Mouse (Mus musculus): ENCODE measurements around the gene Sptbn4. TPM values are rescaled to one million over a fixed set of nuclear protein-coding genes. Genes with fewer than 3 reads are reported as not detected.

The Sptbn4 gene
- total RNA-seq, 1 experiment from 2014 or later = 0.74 TPM

DNA sequence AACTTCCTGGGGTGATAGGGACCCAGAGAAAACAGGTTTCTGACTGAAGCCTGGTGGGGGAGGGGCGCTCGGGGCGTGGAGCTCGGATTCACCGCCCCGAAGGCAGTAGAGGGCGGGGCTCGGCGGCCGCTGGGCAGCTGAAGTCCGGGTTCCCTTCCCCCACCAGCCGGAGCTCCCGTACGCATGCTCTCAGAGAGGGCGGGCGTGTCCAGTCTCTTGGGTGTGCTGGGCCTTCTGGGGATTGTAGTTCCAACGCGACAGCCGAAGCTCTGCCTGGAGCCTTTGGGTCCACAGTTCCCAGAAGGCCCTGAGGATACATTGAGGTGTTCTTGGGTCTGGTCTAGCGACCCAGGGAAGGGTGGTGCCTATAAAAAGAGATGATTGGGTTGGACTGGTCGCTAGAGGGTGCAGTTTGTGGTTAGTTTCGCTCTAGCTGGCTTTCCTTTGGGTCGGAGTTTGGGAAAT lies 27.0 kb upstream of the Sptbn4 start:
- peak; percentile 99 for DNase-seq

DNA sequence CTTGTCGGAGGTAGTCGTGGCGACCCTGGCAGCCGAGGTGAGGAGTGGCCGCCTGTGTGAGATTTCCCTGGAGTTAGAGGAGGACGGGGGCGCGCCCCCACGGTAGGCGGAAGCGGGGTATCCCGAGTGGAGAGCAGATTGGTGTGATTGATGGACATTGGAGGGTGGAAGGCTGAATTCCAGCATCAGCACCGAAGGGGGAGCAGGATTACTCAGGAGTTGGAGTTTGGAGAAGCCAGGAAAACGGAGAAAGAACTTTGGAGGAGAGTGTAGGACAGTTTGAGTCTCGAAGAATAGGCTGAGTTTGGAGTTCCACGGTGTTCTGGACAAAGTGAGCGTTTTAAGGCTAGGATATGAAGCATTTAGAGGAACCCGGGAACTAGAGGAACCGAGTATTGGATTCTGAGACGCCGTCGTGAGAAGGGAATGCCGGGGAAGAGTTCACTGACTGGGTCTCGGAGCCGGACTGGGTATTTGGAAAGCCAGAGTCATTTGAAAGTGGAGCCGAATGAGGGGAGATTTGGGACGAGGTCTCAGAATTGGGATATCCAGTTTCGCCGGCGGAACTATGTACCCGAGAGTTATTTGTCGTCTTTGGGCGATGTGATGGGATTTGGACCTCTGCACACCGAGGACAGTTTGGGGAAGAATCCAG lies 26.5 kb upstream of the Sptbn4 start:
- DNase-seq = no peak

DNA sequence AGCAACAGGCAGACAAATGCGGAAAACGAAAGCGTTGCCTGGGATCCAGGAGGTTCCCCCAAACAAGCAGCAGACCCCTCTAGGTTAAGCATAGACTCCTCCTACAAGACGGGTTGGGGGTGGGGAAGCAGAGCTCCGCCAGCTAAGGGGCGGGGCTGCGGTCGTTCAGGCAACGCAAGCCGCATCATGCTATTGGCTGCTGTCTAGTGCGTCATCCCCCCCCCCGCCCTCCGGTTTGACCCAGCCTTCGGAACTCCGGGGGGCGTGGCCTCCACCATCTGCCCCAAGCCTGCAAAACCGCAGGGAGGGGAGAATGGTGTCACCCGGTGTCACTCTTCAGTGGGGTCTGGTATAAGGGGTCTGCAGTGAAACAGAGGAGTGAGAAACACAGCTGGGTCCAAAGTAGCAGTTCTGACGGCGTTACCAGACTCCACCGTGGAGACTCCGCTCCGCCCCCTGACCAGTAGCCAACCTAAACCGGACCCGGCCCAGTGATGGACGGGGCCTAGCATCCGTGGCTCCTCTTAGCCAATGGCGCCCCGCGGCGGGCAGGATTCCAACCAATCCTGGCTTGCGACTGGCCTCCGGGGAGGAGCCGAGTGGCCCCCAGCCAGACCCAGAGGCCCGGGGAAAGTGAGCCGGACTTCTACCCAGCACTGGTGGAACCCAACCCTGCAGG lies 25.8 kb upstream of the Sptbn4 start, which contains the start of gene Sertad3:
Gene Sertad3 (plus strand): TSS at position 613 of the 679 bp plus-strand sequence.
- peak; percentile 100 for DNase-seq

DNA sequence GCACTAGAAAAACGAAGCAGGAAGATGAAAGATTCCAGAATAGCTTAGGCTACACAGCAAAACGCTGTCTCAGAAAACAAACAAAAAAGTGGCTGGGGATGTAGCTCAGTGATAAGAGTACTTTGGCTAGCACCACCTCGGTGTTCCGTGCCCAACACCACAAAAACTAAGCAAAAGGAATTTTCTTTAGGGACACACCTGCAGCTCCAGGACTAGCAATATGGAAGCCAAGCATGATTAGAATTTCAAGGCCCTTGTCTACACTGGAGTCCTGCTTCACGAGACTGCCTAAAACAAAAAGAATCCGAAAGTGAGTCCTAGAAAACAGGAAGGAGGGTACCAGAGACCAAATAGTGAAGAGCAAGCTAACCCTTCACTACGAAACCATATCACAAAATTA lies 25.1 kb upstream of the Sptbn4 start:
- DNase-seq = no peak

DNA sequence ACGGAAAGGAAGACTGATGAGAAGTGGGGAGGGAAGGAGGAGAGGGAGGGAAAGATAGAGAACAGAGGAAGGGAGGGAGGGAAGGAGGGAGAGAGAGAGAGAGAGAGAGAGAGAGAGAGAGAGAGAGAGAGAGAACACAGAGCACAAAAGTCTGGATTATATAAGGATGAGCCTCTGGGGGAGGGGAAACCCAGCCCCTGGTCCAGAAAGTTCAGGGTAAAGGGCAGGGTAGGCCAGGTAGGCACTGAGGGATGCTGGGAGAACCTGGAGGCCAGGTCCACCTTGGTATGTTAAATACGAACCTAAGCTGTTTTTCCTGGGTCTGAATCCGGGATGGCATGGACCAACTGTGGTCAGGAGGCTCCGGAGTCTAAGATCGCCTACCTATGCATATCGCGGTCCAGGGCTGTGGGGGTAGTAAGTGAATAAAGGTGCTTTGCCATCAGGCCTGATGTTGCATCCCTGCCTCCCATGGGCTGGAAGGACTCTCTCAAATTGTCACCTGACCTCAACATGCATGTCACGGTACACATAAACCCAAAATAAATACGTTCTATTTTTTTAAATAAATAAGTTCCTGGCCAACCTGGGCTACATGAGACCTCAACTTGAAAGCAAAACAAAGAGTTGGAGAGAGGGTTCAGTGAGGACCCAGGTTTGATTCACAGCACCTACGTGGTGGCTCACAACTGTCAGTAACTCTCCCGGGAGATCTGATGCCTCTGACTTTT lies 24.1 kb upstream of the Sptbn4 start:
- DNase-seq = no peak

DNA sequence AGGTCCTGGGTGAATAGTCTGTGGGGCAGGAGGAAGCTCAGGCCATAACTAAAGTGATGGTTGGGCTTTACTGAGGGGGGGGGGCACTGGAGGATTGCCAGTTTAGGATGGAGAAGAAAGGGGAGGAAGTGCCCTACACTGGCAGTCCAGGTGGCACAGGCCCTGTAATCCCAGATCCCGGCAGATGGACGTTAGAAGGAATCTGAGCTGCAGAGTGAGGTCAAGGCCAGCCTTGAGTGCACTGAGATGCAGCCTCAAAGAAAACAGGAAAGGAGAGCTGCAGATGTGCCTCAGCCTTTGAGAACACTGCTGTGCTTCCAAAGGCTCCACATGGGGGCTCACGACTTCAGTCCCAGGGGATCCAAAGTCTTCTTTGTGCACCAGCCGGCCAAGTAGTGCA lies 20.2 kb upstream of the Sptbn4 start:
- peak; percentile 29 for DNase-seq

DNA sequence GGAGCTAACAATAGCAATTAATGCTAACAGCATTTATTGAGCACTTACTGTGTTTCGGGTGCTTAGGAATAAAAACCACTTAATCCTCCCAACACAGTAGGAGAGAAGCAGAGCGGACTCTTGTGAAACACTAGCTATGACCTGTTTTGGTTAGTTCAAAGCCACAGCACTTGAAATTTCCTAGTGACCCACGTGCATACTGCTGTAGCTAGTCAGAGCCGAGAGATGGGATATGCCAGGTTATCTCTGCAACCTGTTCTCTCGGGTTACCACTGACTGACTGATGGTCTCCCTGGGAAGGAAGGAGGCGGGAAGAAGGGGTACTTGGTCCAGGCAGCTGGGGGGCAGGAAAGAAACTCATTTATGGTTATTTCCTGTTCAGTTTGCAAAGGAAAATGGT lies 13.0 kb upstream of the Sptbn4 start:
- DNase-seq = no peak

DNA sequence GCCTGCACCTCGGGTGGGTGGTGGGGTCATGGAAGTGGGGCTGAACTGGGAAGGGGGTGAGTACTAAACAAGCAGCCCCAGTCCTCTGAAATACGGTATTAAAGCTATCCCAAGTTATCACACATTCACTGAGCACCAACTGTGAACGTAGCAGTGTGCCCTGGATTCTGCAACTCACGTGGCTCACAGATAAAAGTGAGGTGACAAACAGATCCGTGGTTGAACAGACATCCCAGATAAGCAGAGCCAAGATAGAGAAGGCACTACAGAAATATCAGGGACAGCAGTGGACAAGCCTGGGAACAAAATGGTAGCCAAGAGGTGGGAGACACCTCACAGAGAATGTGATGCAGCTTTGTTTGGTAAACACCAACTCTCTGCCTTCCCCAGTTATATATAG lies 12.2 kb upstream of the Sptbn4 start:
- DNase-seq = no peak

DNA sequence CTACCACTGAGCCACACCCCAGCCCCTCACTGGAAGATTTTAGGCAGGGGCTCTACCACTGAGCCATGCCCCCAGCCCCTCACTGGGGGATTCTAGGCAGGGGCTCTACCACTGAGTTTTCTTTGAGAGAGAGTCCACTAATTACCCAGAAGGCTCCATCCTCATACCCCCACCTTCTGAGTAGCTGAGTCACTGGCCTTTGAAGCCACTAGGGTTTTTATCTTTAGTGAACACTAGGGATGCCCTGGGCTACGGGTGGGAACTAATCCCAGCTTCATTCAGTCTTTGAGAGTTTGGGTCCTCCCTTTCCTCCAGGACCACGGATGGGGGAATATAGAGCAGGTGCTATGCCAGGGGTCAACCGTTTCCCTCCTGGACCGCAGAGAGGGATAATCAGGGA lies 11.1 kb upstream of the Sptbn4 start:
- DNase-seq = no peak

DNA sequence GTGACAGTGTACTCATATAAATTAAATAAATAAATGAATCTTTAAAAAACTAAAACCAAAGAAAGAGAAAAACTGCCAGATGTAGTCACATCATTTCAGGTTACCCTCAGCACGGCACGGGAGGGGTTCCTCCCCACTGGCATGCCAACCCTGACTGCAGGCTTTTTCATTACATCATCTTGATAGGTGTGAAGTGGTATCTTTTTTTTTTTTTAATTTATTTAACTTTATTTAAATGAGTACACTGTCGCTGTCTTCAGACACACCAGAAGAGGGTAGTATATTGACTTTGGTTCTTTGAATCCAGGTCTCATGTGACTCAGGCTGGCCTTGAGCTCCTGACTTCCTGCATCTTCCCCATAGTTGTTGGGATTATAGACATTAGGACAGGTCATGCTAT lies 7.8 kb upstream of the Sptbn4 start:
- no peak for DNase-seq

DNA sequence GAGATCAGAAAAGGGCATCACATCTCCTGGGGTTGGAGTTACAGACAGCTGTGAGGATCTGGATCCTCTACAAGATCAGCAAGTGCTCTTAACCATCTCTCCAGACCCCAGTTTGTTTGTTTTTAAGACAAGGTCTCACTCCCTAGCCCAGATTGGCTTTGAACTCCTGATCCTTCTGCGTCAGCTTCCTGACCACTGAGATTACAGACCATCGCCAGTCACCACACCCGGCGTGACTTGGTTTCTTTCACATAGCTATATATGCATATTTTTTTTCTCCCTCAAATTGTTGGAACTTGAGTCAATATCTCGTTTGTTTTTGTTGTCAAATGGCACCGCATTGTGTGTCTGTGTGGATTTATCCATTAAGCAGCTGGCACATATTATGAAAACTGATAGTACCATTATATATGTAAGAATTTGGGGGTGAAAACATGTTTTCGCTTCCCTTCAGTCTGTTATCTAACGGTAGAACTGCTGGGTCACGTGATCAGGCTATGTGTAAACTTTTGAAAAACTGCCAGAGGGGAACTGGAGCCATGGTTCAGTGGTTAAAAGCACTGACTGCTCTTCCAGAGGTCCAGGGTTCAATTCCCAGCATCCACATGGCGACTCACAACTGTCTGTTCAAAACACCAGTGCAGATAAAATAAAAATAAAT lies 7.1 kb upstream of the Sptbn4 start:
- DNase-seq = no peak

DNA sequence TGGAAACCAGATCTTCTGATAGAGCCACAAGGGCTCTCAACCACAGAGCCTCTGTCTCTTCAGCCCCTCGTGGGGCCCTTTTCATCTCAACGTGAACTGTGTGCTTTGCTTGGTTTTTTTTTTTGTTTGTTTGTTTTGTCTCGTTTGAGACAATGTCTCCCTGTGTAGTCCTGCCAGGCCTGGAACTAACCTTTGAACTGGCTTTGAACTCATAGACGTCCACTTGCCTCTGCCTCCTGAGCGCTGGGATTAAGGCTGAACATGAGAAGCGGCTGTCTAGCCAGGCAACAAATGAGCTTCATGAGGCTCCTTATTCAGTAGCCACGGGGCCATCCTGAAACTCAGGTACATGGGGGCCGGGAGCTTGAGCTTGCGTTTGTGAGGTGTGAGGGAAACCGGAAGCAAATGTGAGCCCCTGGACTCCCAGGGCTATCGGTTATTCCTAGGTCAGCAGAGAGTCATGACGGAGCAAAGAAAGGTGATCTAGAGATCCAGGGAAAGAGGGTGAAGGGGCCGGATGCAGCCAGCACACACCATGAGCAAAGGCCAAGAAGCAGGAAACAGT lies 4.8 kb upstream of the Sptbn4 start:
- no peak for DNase-seq

DNA sequence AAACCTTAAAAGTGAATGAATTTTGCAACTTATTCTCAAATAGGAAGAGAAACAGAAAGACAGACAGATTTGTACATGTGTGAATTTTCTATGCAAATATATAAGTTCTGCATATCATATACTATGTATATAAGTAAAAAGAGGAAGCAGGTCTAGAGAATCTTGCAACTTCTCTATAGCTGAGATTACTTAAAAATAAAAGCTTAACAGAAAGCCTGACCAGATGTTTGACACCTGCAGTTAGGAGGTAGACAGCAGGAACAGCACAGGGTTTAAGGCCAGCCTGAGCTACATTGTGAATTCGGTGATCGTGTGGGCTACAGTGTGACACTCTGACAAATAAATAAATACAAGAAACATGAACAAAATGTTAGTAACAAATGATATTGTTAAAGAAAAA lies 3.9 kb upstream of the Sptbn4 start:
- DNase-seq = no peak

DNA sequence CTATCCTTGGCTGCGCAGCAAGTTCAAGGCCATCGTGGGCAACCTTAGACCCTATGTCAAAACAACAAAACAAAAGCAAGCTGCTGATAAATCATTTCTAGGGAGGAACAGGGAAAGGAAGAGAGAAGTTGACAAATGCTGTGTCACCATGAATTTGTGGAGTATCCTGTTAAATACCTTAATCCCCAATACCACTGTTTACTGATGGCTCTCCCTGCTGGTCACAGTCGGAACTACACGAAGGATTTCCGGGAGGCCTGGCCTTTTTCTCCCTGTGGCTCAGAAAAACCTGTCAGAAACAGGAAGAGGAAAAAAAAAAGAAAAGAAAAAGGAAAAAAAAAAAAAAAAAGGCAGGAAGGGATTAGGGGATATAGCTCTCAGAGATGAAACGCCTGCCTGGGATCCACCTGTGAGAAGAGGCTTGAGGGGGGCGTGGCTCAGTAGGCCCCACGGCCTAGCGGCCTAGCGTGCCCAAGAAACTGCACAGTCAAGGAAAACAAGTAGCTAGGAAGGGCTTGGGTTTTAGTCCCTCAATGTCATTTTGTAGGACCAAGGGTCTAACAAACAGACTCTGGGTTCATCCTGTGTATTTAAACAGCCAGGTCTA lies 1.9 kb upstream of the Sptbn4 start:
- peak; percentile 86 for DNase-seq

DNA sequence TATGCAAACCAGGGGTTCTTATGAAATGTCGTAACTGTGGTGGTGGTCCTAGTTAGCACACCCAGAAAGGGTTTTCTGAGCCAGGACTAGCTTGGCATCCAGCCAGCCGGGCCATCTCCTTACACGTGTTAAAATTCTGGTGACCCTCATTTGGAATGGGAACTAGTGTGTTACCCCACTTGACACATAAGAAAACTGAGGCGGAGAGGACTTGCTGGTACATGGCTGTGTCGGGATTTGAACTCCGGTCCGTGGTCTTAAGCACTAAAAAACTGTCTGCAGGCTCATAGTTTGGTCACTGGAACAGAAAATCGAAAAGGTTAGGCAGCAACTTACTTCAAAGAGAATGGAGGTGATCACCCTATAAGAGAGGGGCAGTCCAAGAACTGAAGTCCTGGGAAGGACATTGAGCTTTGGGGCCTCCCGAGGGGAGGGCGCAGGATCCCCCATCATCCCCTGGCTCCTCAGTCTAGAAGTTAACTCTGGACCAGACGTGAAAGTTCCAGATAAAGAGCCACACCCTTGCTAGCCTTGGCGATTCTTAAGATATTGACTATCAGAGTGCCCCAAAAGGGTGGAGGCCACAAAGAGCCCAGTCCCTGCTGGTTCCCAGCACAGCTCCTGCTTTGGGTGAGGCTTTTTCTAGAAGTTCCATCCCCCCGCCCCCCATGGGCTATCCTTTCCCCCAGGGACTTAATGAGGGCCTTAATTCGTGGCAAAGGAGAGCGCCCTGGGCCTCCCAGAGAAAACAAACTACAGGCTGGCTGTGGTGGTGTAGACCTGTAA lies 1.1 kb upstream of the Sptbn4 start:
- no peak for DNase-seq

DNA sequence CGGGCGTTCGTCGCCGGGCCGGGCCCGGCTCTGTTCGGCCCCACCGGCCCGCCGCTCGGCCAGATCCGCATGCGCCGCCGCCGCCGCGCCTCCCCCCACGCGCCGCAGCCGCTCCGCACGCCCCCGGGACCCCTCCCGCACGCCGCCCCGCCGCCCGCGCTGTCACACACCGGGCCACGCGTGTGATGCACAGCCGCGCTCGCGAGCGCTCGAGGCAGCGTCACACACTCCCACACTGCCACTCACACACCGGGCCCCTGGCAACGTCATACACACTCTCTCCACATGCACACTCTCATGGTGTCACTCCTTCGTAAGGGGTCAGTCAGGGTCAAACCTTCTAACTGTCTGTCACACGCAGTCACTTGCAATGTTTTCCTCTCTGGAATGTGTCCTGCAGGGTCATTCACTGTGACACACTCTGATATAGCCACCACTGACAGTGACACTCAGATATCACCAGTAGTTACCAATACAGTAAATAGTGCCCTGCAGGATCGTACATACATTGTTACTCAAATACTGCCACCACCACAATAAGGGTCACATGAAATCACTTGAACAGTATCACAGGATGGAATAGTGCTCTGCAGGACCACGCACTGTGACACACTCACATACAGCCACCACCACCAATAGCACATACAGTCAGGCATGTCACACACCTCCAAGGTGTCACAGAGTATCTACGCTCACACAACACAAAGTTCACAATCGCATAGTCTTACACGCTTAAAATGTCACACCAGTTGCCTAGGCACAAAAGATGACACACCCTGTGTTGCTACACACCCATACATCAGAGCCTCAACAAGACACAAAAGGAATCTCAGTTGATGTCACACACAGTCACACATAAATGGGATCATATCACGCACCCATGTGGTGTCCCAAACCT lies 716 bp downstream of the Sptbn4 start:
- peak; percentile 54 for DNase-seq

DNA sequence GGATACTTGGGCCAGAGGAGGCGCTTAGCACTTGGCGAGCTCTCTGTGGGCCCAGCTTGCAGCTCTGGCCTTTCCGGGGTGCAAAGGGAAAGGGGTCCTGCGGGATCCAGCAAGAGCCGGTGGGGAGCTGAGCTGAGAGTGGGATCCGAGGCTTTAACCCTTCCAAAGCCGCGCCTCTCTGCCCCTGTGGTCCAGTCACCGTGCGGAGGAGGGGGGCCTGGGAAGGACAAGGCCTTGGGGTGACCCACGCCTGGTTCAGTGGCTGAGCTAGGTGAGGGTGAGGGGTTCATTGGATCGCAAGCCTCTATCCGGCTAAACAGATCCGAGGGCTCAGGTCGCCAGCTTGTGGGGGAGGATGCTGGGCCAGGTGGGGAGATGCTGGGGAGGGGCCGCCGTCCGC lies 1.4 kb downstream of the Sptbn4 start:
- DNase-seq = no peak

DNA sequence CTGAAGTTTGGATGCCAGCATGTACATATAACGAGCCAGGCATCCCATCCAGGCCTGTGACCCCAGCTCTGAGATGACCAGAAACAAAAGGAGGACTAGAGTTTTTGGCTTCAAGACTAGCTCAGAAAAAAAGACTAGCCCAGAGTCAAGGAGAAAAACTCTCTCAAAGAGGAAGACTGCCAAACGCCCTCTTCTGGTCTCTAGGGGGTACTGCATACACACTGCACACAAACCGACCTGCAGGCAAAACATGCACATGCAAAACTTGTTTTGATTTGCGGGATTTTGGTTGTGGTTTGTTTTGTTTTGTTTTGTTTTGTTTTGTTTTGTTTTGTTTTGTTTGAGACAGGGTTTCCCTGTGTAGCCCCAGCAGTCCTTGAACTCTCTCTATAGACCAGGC lies 7.5 kb downstream of the Sptbn4 start:
- DNase-seq = no peak

DNA sequence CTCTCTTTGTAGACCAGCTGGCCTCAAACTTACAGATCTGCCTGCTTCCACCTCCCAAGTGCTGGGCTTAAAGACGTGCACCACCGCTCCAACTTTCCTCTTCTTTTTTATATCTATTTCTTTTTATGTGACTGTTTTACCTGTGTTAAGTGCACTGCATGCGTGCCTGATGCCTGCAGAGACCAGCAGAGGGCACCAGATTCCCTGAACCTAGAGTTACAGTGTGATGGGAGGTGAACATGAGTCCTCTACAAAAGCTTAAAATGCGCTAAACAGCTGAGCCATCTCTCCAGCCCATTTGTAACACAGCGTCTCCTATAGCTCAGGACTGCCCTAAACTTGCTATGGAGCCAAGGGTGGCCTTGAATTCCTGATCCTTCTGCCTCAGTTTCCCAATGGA lies 9.9 kb downstream of the Sptbn4 start:
- peak; percentile 34 for DNase-seq

DNA sequence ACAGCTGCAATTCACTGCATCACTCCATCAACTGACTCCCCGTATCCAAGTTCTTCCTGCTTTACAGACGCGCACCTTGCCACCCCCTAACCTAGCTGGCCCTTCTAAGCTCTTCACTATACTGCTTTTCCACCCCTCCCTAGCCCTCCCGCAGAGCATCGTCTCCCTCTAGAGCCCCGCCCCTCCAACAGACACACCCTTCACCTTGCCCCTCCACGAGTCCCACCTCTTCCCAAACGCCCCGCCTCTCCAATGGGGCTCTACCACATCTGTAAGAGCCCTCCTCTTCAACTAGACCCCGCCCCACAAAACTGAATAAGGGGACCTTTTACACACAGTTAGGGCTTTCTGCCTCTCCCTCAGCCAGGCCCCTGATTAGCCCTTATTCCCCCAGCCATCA lies 13.7 kb downstream of the Sptbn4 start:
- DNase-seq = no peak
